Mouse (Mus musculus): Measurements from ENCODE around the gene Dbi.

The Dbi gene

GRCm38 (mm10) chr1:120080632-120081031 is 40.2 kb downstream of the Dbi start:
- no peak for DNase-seq

- no peak for DNase-seq
Observed at GRCm38 (mm10) chr1:120077746-120078410, 43.0 kb downstream of the Dbi start.

- DNase-seq: peak; percentile 47
Observed at GRCm38 (mm10) chr1:120075507-120075906, 45.4 kb downstream of the Dbi start.

- peak; percentile 30 for DNase-seq
Observed at GRCm38 (mm10) chr1:120074931-120075330, 45.9 kb downstream of the Dbi start.

GRCm38 (mm10) chr1:120074307-120074702 is 46.6 kb downstream of the Dbi start:
- DNase-seq: no peak

- peak; percentile 84 for DNase-seq
Observed at GRCm38 (mm10) chr1:120073519-120074306, 47.2 kb downstream of the Dbi start, which contains the start of gene Tmem37. Tmem37 (minus strand) TSS chr1:120074074.

- DNase-seq: peak; percentile 75
Observed at GRCm38 (mm10) chr1:120072900-120073299, 48.0 kb downstream of the Dbi start.

GRCm38 (mm10) chr1:120071133-120071532 is 49.7 kb downstream of the Dbi start:
- DNase-seq: no peak

- no peak for DNase-seq
Observed at GRCm38 (mm10) chr1:120070168-120070567, 50.7 kb downstream of the Dbi start.

- DNase-seq: peak; percentile 56
Observed at GRCm38 (mm10) chr1:120069120-120069519, 51.8 kb downstream of the Dbi start.

GRCm38 (mm10) chr1:120066625-120067024 is 54.3 kb downstream of the Dbi start:
- DNase-seq: no peak

- DNase-seq: no peak
Observed at GRCm38 (mm10) chr1:120066159-120066558, 54.7 kb downstream of the Dbi start.

- no peak for DNase-seq
Observed at GRCm38 (mm10) chr1:120064036-120064682, 56.7 kb downstream of the Dbi start.

Measured in lung, postnatal 36 days (tissue).